Mouse (Mus musculus) NIH3T3 (cell line): ENCODE data around the gene Gcg.

Experiments
- DNase-seq: peaks from one replicate; pipeline ENCODE4 v3.0.0-alpha.2; 2012; ENCODE audit warnings: low read depth

The Gcg gene

DNA sequence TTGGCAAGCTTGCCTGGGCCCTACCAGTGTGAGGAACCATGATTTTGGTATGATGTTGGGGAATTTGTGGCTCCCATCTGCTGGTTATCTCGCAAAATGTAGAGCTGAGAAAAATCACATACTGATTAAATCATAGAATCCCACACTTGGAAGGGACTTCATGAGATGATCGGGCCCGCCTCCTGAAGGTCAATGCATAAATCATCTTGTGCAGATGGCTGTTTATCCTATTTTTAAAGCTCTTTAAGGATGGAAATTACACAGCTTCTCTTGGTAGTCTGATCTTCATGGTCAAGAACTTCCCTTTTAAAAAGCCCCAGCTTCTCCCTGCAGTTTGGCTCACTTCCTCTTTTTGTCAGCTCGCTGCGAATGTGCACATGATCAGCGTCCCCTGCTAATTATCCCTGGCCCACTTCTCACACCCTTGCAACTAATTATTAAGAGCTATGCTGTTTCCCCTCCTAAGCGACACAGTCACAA lies 23.2 kb downstream of the Gcg start:
- DNase-seq = no peak

DNA sequence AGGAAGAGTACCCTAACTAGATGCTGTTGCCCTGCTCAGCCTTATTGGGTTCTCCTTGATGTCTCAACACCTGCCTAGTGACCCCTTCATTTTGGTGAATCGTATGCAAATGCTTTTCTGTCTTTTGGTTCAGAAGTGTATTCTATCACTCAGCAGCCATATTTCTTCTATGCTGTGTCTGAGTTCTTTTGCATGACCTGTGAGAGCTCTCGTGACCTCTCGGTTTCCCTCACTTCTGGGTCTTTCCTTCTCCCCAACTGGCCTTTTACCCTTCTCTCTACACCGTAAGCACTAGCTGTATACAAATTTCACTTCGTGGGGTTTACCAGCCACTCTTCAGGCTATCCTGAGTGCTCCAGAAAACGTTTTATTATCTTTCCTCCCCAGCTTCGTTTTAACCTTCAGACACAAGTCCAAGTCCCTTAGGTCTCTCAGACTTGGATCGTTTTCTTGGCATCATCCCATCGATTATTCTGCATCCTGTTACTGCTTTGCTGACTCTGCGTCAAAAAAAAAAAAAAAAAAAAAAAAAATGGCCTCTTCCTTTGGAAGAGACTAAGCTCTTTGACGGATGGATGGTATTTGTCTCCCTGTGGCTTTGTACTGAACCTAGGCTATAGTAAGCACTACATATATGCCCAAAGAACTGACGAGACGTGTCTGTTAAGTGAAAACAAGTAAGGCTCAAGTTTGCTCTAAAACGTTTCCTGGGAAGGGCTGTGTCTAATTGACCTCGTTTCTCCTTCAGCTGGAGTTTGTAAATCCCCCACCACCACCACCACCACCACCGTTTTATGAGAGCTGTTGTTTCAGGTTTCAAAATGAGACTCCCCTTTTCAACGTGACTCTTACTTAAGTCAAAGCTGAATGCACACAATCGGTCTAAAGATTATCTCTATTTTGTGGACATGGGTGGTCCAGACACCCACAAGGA lies 23.9 kb downstream of the Gcg start:
- DNase-seq = no peak

DNA sequence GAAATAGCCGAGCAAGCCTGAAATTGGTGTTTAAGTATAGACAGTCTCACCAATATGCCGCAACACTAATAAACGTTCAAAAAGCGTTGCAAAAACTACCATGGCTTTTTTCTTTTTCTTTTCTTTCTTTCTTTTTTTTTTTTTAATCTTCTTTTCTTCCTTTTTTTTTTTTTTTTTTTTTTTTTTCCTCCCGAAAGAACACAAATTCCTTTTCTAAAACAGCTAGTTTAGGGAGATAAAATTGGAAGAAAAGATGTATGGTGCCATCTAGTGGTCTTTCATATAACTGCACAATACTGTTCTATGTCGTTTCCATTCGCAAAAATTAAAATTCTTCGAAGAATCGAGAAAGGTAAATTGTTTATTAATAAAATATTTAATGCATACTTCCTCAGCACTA lies 25.4 kb downstream of the Gcg start:
- DNase-seq = peak; percentile 77

DNA sequence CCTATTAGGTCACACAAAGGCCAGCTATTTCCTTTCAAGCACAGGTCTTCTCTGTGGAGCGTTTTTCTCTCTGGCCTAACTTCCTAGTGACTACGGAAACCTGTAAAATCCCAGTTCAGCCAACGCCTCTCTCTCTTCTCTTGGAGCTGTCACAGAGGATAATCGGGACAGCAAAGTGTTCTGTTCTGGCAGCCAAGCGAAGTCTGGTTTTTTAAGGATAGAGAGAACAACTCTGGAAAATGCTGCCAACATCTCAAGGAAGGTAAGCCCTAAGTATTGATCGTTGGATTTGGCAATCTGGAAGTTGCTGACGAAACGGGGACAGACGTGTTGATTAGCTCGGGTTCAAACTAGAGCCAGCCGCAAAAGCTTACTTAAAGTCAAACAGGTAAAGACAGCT lies 28.5 kb downstream of the Gcg start:
- DNase-seq = no peak

DNA sequence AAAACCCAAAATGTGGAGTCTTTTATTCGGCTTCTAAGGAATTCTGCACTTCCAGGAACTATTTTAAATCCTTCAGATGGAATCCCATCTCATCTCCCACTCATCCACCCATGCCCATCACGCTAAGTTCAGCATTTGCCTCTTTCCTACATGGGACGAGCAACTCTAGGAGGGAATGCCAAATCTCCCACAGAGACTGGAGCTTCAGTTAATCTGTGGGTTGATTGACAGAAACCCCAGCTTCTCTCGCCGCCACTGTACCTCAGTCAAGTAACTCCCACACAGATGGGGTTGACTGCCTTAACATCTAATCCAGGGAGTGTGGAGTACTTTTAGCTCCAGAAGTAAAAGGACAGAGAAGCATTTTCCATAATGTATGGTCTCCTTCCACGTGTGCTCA lies 29.4 kb downstream of the Gcg start:
- no peak for DNase-seq

DNA sequence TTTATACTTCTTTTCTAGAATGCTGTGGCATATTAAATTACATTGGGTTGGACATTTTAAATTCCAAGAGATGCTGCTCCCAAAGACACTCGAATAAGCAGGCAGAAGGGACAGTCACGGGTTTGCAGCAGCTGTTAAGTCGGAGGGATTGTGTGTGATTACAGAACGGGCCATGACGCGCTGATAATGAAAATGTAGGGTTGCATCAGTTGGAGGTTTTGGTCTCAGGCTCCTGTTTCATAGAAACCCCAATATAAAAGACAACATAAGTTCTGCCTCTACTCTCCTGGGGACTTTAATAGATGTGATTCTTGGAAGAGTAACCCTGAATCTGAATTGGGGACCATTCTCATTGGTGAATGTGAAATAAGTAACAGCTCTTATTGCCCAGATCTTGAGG lies 33.1 kb downstream of the Gcg start:
- no peak for DNase-seq

DNA sequence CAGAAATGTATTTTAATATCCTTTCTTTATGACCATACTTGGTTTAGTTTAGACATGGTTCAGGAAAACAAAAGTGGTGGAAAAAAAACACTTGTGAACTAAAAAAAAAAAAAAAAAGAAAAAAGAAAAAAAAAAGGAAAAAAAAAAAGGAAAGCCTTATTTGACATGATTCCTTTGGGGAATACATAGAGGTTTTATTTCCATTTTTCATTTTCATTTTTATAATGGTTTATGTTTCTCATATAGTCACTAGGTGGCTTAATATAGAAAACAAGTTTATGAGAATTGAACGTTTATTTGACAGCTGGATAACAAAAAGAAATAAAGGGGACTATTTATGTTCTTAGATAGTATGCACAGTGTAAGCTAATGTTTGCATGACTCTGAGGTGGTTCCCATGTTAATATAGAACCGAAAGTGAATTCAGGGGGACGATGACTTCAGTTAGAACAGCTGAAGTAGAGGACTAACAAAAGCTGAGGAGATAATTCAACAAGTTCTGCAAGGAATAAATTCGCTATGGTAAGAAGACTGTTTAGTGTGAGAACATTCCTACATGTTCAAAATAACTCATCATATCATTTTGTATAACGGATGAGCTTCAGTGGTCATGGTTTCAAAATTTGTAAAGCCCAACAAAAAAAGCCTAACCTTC lies 33.6 kb downstream of the Gcg start:
- DNase-seq = no peak

DNA sequence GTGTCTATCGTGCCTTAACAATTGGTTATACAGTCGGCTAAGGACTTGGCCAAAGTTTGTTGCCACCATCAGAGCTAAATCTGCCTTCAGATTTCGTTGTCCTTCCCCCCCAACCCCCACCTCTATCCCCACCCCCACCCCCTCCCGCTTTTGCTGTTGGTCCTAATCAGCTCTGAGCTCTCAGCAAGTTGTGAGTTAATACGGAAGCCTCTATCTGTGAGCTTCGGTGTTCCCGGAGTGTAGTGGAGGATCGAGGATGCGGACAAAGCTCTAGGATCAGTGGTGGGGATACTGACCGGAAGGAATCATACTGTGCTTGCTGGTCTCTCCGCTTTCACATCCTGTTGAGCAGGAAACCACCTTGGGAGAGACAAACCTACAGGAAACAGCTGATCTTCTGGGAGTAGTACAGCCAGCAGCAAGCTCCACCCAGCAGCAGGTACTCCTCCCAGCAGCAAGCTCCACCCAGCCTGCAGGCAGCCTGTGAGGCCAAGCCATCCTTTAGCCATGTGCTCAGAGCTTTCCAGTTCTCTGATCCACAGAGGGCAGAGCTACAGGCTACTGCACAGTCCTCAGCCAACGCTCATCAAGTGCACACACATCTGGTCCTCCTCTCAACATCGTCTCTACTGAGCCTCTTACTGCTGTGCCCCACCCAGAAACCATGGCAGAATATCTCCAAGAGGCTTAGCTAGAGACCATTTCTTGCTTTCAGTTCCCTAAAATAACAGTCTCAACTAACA lies 42.5 kb downstream of the Gcg start:
- DNase-seq = no peak

DNA sequence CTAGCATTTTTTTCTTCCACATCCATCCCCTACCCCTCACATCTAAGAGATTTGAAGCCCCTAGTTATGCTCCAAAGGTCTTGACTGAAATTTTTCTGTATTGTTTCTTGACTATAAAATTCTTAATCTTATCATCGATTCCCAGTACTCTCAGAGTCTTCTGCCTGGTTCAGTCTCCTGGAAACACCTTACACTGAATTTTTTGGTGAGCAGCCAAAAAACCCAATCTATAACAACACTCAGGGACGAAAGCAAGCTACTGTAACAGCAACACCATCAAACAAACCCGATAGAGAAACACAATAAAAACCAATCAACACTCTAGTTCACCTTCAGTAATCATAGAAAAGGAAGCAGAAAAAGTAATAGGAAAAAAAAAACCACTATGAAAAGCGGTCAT lies 43.4 kb downstream of the Gcg start:
- DNase-seq = no peak

DNA sequence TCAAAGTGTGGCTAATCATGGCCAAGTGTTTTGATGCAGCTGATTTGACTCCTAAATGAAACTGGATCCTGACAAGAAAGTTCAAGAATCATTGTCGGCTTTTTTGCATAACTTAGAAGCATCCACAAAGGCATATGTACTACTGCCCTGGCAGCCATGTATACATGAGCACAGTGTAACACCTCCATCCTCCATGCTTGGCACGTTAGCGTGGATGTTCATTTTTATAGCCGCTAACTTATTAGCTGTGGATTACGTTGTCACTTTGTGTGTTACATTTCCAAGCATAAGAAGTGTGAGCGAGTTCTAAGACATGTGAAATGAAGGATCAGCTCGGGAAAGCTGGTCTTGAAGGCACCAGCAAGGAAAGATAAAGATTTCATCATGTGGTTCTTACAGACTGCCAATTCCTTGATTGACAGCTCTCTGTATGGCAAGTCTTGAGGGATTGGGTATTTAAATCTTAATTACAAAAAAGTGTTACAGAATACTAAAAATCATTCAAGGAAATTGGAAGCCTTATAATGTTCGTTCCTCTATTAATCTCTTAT lies 52.1 kb downstream of the Gcg start:
- no peak for DNase-seq

DNA sequence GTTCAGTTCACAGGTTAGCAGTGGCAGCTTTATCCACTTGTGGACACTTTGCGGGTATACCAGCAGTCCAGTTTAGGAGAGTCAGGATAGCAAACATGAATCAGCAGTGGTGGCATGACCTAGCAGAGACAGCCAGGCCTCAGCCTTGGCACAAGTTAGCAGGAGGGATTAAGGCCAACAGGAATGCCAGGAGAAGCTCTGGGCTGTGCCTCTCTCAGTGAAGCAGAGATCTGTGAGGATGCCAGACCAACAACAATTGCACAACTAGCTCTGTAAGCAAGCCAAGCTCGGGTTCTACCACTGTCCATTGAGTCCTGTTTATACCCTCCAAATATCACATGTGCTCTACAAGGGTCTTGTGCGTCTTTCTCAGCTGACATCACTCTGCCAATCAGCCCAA lies 57.5 kb downstream of the Gcg start:
- peak; percentile 70 for DNase-seq
